Comparison of ENCODE assay signal across 9 mouse cellular contexts in genomic region chr12:76634899-76635693, GRCm38 (mm10).
DNase-seq lines count a peak whose midpoint lies in the region; ATAC-seq and TF ChIP-seq lines count a peak whose summit lies in the region.
"Had no signal": no experiment of that assay in that cellular context is flagged by ENCODE, and none has a peak within 500 bp of the region (broad histone marks: within the 10 kb centered on the region; RNA-seq: fewer than 3 reads in every experiment).

No protein-coding gene starts in this region.

- no peak for TF ChIP-seq EP300 in stomach, postnatal 0 days (optimal IDR thresholded peaks at IDR 0.05)

- peak; percentile 34; the same call in 1 of the 2 replicates for TF ChIP-seq CTCF in stomach, postnatal 0 days (IDR thresholded peaks at IDR 0.05; ENCODE audit: low read depth)

- no peaks in the 10 kb centered on the region for H3K36me3 ChIP-seq in neural tube, embryonic 12.5 days
- H3K36me3 ChIP-seq in embryonic facial prominence, embryonic 12.5 days: no peaks in the 10 kb centered on the region
- H3K36me3 ChIP-seq in hindbrain, embryonic 13.5 days: no peaks in the 10 kb centered on the region
- H3K36me3 ChIP-seq in lung, embryonic 15.5 days: no peaks in the 10 kb centered on the region
- H3K36me3 ChIP-seq in stomach, postnatal 0 days (ENCODE audit: control insufficient read depth, insufficient read depth, low read length): no peaks in the 10 kb centered on the region

- ATAC-seq in neural tube, embryonic 12.5 days (ENCODE audit: low FRiP score, low read depth): peak; percentile 17; the same call in 1 of the 2 replicates
- ATAC-seq in embryonic facial prominence, embryonic 12.5 days (ENCODE audit: insufficient number of reproducible peaks, insufficient read depth, low FRiP score, low TSS enrichment): peak; percentile 56; the same call in 1 of the 2 replicates
- peak; percentile 88 for ATAC-seq in hindbrain, embryonic 13.5 days (ENCODE audit: low FRiP score)
- ATAC-seq in lung, embryonic 15.5 days (ENCODE audit: borderline replicate concordance, extremely low read depth, low FRiP score, low TSS enrichment): peak; percentile 64
- peak; percentile 64; the same call in 1 of the 2 replicates for ATAC-seq in stomach, postnatal 0 days (ENCODE audit: low FRiP score, low TSS enrichment)

- H3K9ac ChIP-seq in neural tube, embryonic 12.5 days: no peak overlapping the region
- no peak overlapping the region for H3K9ac ChIP-seq in embryonic facial prominence, embryonic 12.5 days
- no peak overlapping the region for H3K9ac ChIP-seq in hindbrain, embryonic 13.5 days
- no peak overlapping the region for H3K9ac ChIP-seq in lung, embryonic 15.5 days
- H3K9ac ChIP-seq in stomach, postnatal 0 days (ENCODE audit: low read length): no peak overlapping the region

- 70% methylated on average over 15 of the region's 15 CpGs for WGBS in neural tube, embryonic 12.5 days
- WGBS in embryonic facial prominence, embryonic 12.5 days: 53% methylated on average over 15 of the region's 15 CpGs
- 52% methylated on average over 15 of the region's 15 CpGs for WGBS in hindbrain, embryonic 13.5 days
- 45% methylated on average over 15 of the region's 15 CpGs for WGBS in lung, embryonic 15.5 days
- 51% methylated on average over 15 of the region's 15 CpGs for WGBS in stomach, postnatal 0 days

- no peak overlapping the region for H3K27ac ChIP-seq in neural tube, embryonic 12.5 days
- H3K27ac ChIP-seq in embryonic facial prominence, embryonic 12.5 days: no peak overlapping the region
- H3K27ac ChIP-seq in hindbrain, embryonic 13.5 days: peak overlapping the region; percentile 78
- no peak overlapping the region for H3K27ac ChIP-seq in lung, embryonic 15.5 days
- H3K27ac ChIP-seq in stomach, postnatal 0 days (replicated peaks): peak overlapping the region; percentile 9; the same call in 1 of the 2 replicates
- H3K27ac ChIP-seq: heart, adult 2 months had no signal

- no peak overlapping the region for H3K4me3 ChIP-seq in neural tube, embryonic 12.5 days
- H3K4me3 ChIP-seq in embryonic facial prominence, embryonic 12.5 days: no peak overlapping the region
- H3K4me3 ChIP-seq in hindbrain, embryonic 13.5 days: no peak overlapping the region
- H3K4me3 ChIP-seq in lung, embryonic 15.5 days: no peak overlapping the region
- H3K4me3 ChIP-seq in stomach, postnatal 0 days (ENCODE audit: low read depth, low read length): no peak overlapping the region
- H3K4me3 ChIP-seq: heart, adult 2 months had no signal

- H3K4me2 ChIP-seq in neural tube, embryonic 12.5 days (replicated peaks): no peak overlapping the region
- H3K4me2 ChIP-seq in embryonic facial prominence, embryonic 12.5 days (replicated peaks): no peak overlapping the region
- peak overlapping the region; percentile 19; the same call in 1 of the 2 replicates for H3K4me2 ChIP-seq in hindbrain, embryonic 13.5 days
- H3K4me2 ChIP-seq in lung, embryonic 15.5 days: peak overlapping the region; percentile 32
- 0 out of 2 replicates have a peak overlapping the region, but pooled peaks have one; percentile 17 for H3K4me2 ChIP-seq in stomach, postnatal 0 days (replicated peaks; ENCODE audit: low read depth)

- no peaks in the 10 kb centered on the region for H3K9me3 ChIP-seq in neural tube, embryonic 12.5 days
- no peaks in the 10 kb centered on the region for H3K9me3 ChIP-seq in embryonic facial prominence, embryonic 12.5 days
- no peaks in the 10 kb centered on the region for H3K9me3 ChIP-seq in hindbrain, embryonic 13.5 days
- H3K9me3 ChIP-seq in lung, embryonic 15.5 days: no peaks in the 10 kb centered on the region
- no peaks in the 10 kb centered on the region for H3K9me3 ChIP-seq in stomach, postnatal 0 days (ENCODE audit: control insufficient read depth, low read length)

- H3K4me1 ChIP-seq in neural tube, embryonic 12.5 days: no peaks in the 10 kb centered on the region
- H3K4me1 ChIP-seq in embryonic facial prominence, embryonic 12.5 days: 0 out of 2 replicates have a peak, but pooled peaks cover 9% of the 10 kb centered on the region
- peaks cover 19% of the 10 kb centered on the region for H3K4me1 ChIP-seq in hindbrain, embryonic 13.5 days (replicated peaks)
- H3K4me1 ChIP-seq in lung, embryonic 15.5 days: 0 out of 2 replicates have a peak, but pooled peaks cover 6% of the 10 kb centered on the region
- no peaks in the 10 kb centered on the region for H3K4me1 ChIP-seq in stomach, postnatal 0 days (replicated peaks; ENCODE audit: control insufficient read depth, insufficient read depth)

- DNase-seq in neural tube, embryonic 10.5 days (ENCODE audit: extremely low spot score, low spot score): no peak
- no peak for DNase-seq in stomach, postnatal 0 days (ENCODE audit: low spot score)
- no peak for DNase-seq in urinary bladder, postnatal 4 days (ENCODE audit: low spot score in 2 of 2)
- no peak for DNase-seq in frontal cortex, postnatal 10 days (ENCODE audit: low spot score in 2 of 2)

- no peaks in the 10 kb centered on the region for H3K27me3 ChIP-seq in neural tube, embryonic 12.5 days (replicated peaks)
- H3K27me3 ChIP-seq in embryonic facial prominence, embryonic 12.5 days: no peaks in the 10 kb centered on the region
- no peaks in the 10 kb centered on the region for H3K27me3 ChIP-seq in hindbrain, embryonic 13.5 days
- no peaks in the 10 kb centered on the region for H3K27me3 ChIP-seq in lung, embryonic 15.5 days
- no peaks in the 10 kb centered on the region for H3K27me3 ChIP-seq in stomach, postnatal 0 days (ENCODE audit: control insufficient read depth, insufficient read depth, low read length)

Comparison
In these comparisons a context has a peak if more than half of its experiments do, and no peak if none do; other contexts are left out.
1. ATAC-seq: peak in every context shown above with its lines; median percentile 88 in hindbrain, embryonic 13.5 days; 64 in lung, embryonic 15.5 days; 64 in stomach, postnatal 0 days; 56 in embryonic facial prominence, embryonic 12.5 days; 17 in neural tube, embryonic 12.5 days.
2. H3K27ac ChIP-seq: peak in hindbrain, embryonic 13.5 days (single experiment) and stomach, postnatal 0 days (single experiment); none in neural tube, embryonic 12.5 days (single experiment), embryonic facial prominence, embryonic 12.5 days (single experiment) and lung, embryonic 15.5 days (single experiment).
3. H3K4me2 ChIP-seq: peak in hindbrain, embryonic 13.5 days (single experiment), lung, embryonic 15.5 days (single experiment) and stomach, postnatal 0 days (single experiment); none in neural tube, embryonic 12.5 days (single experiment) and embryonic facial prominence, embryonic 12.5 days (single experiment).